Mouse (Mus musculus) kidney, postnatal 36 days (tissue): ENCODE measurements around the gene Tec.

Source experiments
- DNase-seq, 2 experiments: peaks; one replicate each; pipeline ENCODE4 v3.0.0; 2021 to 2022; ENCODE audit warnings: mixed read lengths in 2 of 2

Gene Tec

DNA sequence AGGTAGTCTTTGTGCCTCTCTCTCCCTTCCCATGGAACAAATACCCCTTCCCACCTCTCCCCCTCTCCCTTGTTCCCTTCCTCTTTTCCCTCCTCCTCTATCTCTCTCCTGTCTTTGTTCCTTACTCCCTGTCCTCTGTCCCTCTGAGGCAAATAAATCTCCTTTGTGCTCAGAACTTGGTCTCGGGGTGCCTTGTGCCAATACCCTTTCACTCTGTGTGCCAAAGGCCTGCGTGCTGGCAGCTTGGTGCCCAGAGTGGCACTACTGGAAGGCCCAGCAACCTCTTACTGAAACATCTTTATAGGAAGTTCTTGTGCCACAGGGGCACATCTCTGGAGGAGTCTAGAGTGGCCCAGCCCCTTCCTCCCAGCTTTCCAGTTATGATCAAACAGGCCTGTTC is 91.7 kb downstream of the Tec start:
- no peak for DNase-seq

GRCm38 (mm10) chr5:72776127-72776526 is 92.2 kb downstream of the Tec start:
- DNase-seq: no peak

- DNase-seq: no peak
Observed at GRCm38 (mm10) chr5:72769841-72770240, 98.4 kb downstream of the Tec start.

- DNase-seq: no peak
Observed at GRCm38 (mm10) chr5:72763546-72763945, 104.7 kb downstream of the Tec start.

DNA sequence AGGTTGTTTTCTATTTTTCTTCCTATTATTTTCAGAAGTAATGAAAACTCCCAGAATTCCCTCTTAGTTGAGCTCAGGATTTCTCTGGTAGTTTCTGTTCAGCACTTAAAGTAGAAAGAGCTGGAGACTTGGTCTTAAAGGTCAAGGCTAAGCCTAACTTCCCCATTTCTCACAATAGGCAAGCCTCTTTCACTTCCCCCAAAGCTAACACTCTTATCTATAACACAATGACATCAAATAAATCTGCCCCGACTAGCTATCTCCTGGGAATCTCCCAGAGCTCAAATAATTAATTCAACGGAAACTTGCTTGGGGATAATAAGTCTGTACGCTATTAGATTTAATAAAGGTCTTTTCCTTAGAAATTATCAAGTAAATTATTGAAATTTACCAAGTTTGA is 105.3 kb downstream of the Tec start:
- no peak for DNase-seq

GRCm38 (mm10) chr5:72761758-72762157 is 106.5 kb downstream of the Tec start:
- DNase-seq: no peak

DNA sequence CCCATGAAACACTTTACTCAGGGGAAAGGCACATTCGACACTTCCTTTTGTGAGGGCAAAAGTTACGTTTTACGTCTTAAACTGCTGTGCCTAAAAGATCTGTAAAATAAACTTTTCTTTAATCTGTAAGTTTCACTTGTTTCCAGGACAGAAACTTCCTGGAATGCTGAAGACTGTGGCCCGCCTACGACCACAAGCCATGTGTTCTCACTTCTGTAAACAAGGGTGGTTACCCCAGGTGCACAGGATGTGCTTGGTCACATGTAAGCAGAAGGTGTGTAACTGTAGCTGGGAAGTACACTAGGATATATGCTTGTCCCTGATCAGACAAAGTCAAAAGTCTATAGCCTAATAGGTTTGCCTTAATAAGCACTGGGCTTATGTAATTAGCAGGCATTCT is 107.0 kb downstream of the Tec start:
- DNase-seq: no peak

DNA sequence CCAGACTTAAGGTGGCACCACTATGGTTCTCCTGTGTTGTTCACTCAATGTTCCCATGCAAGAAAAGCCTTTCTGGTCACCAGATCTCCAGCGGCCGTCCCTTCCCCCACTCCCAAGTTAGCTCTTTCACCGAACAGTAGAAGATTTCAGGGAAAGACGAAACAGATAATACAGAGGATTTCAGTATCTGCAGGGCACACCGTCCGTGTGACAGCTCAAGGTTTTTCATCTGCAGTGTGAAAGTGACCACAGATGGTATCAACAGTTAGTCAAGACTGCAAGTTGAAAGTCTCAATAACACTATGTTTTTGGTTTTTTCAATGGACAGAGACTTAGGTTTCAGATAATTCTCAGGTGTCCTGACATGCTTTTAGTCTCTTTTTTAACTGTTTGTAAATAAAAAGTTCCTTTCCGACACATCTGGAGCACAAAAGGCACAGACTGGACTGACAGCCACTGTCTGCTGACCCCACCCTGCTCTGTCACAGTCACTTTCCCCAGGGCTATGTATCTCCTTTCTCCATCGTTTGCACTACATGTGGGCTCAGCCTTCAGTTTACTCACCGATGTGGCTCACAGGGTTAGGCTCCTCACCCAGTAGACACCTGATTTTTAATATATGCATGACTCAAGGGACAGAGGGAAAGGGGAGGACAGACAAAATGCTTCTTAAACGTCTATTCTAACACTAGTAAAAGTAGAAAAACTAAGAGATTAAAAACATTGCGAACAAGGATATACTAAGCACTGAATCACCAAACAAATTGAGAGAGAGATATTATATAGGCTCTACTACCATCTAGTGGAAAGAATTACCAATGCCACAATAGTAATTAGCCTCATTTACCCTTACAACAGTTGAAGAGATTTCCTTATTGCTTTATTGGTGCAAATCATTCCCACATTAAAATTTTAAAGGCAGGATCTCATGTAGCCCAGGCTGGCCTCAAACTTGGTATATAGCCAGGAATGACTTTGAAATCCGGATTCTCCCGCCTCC is 109.1 kb downstream of the Tec start:
- no peak for DNase-seq

- no peak for DNase-seq
Observed at GRCm38 (mm10) chr5:72757155-72757773, 111.0 kb downstream of the Tec start.

- DNase-seq: no peak
Observed at GRCm38 (mm10) chr5:72755941-72756340, 112.3 kb downstream of the Tec start.

DNA sequence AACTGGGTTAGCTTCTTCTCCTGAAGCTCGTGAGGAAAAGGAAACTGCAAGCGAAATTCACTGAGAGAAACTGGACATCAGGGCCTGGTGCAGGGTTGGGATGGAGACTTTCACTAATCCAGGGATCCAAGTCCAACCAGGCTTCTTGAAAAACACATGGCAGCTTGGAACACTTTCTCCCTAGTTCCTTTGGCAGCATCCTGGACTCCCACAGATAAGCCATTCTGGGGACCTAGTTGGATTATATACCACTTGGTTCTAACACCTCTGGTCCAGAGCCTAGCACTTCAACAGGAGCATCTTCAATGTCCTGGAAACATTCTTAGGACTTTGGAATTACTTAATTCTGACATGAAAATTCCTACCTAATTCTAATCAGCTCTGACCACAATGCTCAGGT is 113.2 kb downstream of the Tec start:
- DNase-seq: no peak

DNA sequence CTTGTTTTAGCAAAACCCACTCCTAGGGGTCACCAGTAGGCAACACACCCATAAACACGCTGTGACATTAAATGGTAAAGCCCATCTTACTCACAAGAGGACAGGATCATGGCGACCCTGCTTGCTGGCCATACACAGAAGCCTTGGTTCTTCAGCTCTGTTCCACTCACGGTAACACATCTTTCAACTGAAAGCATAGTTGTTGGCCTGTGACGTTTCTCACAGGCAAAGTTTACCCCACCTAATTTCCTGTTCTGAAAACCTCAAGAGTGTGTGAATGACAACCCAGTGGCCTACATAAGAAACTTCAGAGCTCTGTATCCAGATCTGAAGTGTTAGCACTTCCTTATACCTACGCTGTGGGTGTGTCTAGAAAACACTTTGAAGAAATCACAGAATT is 115.7 kb downstream of the Tec start, which contains the start of gene Txk:
Txk (minus strand) TSS at position 193 of the 400 bp plus-strand sequence.
- no peak for DNase-seq

DNA sequence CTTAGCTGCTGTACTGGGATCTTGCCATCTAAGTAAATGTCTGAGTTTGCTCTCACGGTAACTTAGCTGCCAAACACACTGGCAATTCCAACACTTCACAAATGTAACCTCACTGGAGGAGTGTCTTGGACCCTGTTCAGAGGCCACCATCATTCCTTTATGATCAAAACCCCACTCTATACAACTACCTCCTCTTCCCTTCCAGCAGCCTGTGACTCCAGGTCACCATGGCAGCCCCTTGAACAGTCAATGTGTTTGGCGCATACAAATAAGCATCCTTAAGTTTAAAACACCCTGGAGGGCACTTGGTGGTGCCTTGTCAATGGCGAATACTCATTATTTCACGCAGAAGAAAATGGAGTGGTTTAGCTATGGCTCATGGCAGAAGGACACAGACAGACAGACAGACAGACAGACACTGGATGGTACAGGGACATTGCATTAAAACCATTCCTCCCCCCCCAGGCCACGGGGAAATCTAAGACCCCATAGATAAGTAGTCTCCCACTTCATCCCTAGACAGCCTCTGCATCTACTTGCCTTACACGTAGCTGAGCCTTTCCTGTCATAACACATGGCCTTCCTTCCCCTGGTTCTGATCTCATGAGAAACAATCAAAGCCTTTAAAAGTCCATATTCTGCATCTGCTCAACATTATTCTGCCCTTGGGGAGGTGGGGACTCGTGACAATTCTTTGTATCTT is 117.1 kb downstream of the Tec start:
- no peak for DNase-seq

DNA sequence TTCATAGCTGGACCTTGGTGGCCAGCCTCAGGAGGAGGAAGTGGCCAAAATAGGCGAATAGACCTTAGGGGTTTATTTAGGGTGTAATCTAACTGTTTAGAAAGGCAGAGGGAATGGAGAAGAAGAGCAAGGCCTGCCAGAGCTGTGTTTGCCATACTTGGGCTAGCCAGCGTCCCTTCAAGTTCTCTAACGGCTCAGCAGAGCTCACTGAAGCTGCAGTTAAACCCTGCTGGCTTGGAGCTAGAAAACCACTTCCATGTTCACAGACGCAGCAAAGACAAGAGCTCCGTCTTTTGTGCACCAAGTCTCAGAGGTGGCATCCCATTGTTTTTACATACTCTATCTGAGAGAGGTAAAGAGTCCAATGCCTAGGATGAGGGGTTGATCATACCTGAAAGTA is 118.1 kb downstream of the Tec start:
- DNase-seq: no peak

DNA sequence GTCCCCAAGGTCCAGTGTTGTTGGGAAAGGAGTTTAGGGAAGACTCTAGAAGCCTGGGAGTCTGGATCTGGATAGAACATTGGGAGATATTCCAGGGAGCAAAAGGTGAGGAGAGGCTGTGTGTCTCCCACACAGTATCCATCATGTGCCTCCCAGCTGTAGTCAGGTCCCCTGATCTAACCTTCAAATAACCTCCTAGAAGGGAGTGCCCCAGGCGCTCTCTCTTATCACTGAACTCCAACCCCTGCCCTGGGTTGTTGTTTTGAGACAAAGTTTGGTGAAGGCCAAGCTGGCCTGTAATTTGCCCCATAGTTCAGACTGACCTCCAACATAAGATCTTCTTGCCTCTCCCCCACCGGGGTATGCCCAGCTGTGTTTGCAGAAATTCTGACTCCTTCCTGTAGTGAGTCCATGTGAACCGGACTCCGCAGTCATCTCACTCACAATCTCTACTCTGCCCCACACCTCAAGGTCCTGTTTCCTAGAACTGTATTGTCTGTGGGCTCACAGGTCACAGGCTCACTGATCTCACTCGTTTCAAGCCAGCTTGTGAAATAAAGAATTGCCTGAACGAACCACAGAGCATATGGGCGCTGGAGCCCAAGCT is 119.5 kb downstream of the Tec start:
- DNase-seq: no peak

GRCm38 (mm10) chr5:72747384-72747783 is 120.9 kb downstream of the Tec start:
- DNase-seq: no peak

- no peak for DNase-seq
Observed at GRCm38 (mm10) chr5:72746461-72746860, 121.8 kb downstream of the Tec start.

DNA sequence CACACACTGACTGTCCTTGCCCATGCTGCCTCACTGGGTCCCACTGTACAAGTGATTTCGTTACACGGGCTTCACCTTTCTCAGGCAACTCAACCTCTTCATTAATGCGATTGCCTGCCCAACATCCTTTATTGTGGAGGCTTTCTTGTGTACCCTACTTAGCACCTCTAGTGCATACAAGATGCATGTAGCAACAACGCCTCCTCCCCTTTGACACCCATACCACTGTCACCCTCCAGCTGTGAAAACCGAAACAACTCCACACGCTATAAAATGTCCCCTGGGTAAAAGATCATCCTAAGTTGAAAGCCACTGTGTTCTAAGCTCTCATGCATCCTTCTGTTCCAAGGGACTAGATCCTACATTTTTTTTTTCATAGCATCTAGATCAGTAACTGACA is 125.2 kb downstream of the Tec start:
- DNase-seq: no peak

- no peak for DNase-seq
Observed at GRCm38 (mm10) chr5:72736868-72737267, 131.4 kb downstream of the Tec start.

GRCm38 (mm10) chr5:72736437-72736836 is 131.8 kb downstream of the Tec start:
- no peak for DNase-seq

DNA sequence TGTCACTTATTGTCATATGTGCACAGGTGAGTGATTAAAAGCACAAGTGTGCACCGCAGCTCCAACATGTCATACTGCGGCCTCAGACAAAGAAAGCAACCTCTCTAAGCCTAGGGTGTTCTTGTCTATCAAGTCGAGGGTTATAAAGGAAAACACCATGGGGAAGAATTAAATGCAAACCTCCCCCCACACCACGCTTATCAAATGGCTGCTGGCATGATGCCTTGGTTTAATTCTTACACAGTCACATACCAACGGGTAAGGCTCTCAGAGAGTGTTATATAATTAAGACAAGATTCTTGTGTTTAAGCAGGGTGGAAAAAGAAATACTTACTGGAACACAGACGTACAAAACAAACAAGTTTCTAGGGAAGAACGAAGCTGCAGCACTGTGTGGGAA is 132.5 kb downstream of the Tec start:
- DNase-seq: no peak

GRCm38 (mm10) chr5:72732885-72733284 is 135.4 kb downstream of the Tec start:
- no peak for DNase-seq

DNA sequence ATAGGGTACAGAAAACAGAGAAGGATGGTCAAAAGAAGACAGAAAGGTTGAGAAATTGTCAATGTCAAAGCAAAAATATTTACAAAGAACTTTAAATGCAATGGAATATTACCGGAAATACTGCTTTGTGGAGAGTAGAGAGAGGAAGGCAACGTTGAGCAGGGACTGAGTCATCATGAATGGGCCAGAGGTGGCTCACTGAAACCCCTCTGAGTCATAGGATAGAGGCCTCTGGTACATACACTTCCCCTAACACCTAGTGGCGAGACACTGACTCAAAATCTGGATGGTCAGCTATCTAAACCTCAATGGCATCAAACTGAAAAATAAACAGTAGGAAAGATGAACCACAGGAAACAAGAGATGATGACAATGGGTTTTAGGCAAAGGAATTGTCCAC is 142.9 kb downstream of the Tec start:
- DNase-seq: no peak
